Mouse (Mus musculus): ENCODE data around the gene Efnb3.

GRCm38 (mm10) chr11:69582230-69582805 is 22.3 kb upstream of the Efnb3 start:
- TF ChIP-seq MAX (IDR thresholded peaks at IDR 0.05; ENCODE audit: low read depth) = no peak
- TF ChIP-seq POLR2A (IDR thresholded peaks at IDR 0.05; ENCODE audit: insufficient read length, low read depth) = no peak
- TF ChIP-seq E2F4 (IDR thresholded peaks at IDR 0.05; ENCODE audit: insufficient read depth) = no peak
- no peak for TF ChIP-seq USF1 (IDR thresholded peaks at IDR 0.05; ENCODE audit: low read depth)

All from myocyte (in vitro differentiated cells).